Mouse (Mus musculus) kidney, adult 2 months (tissue): ENCODE data around the gene Il4ra. TPM values are rescaled to one million over a fixed set of nuclear protein-coding genes. Genes with fewer than 3 reads are reported as not detected.

ENCODE experiments used
- DNase-seq: peaks from one replicate; pipeline ENCODE4 v3.0.0; 2021
- H3K27ac ChIP-seq: fragments of 200-500 bp; 2 replicates; pipeline ENCODE4 v1.5.1; 2012; ENCODE audit warnings: low read depth, low read length, control low read depth, inconsistent platforms; ENCODE audit not compliant: insufficient read depth
- H3K27me3 ChIP-seq: fragments of 200-500 bp; replicated peaks from 2 replicates; pipeline ENCODE4 v1.6.1; 2012; ENCODE audit warnings: mild to moderate bottlenecking, moderate library complexity, low read length, inconsistent platforms; ENCODE audit not compliant: control insufficient read depth, insufficient read depth
- H3K36me3 ChIP-seq: fragments of 200-500 bp; 2 replicates; pipeline ENCODE4 v1.6.1; 2012; ENCODE audit warnings: mild to moderate bottlenecking, moderate library complexity, low read length, inconsistent platforms; ENCODE audit not compliant: control insufficient read depth, insufficient read depth
- H3K4me1 ChIP-seq: fragments of 200-500 bp; 2 replicates; pipeline ENCODE4 v1.6.1; 2011; ENCODE audit warnings: low read length; ENCODE audit not compliant: control insufficient read depth, insufficient read depth
- H3K4me3 ChIP-seq: fragments of 200-500 bp; 2 replicates; pipeline ENCODE4 v1.5.1; 2011; ENCODE audit warnings: mild to moderate bottlenecking, low read depth, low read length, control low read depth; ENCODE audit not compliant: insufficient read depth
- CTCF ChIP-seq: fragments of 200-500 bp; conservative IDR thresholded peaks from 2 replicates; pipeline ENCODE4 v1.5.1; 2011; ENCODE audit warnings: low read depth, mild to moderate bottlenecking, control low read depth, low read length, moderate library complexity, mixed read lengths; ENCODE audit not compliant: insufficient read depth, insufficient read length
- POLR2A ChIP-seq: fragments of 200-500 bp; IDR thresholded peaks from one replicate; pipeline ENCODE4 v1.6.1; 2011; ENCODE audit warnings: low read depth, low read length, control low read depth
- WGBS: fragments of 180-500 bp; shearing (Covaris S2); methylation state at CpG from one replicate; pipeline ENCODE4 v1.1.7; 2018; 5-methylcytosine and 5-hydroxymethylcytosine counted together
- polyA plus RNA-seq: library from polyadenylated mRNA; depleted of rRNA; stranded (reverse); fragments of >200 nt; gene quantifications from 2 replicates; pipeline ENCODE4 v1.2.3, GENCODE M21; 2012

Gene Il4ra
- polyA plus RNA-seq, 1 experiment: 20.3 TPM

- no peak overlapping the region for H3K27ac ChIP-seq
- H3K4me1 ChIP-seq: no peaks in the 10 kb centered on the region
- H3K4me3 ChIP-seq: no peak overlapping the region
- no peaks in the 10 kb centered on the region for H3K27me3 ChIP-seq
- TF ChIP-seq CTCF: no peak
- TF ChIP-seq POLR2A: no peak
- H3K36me3 ChIP-seq: no peaks in the 10 kb centered on the region
- no peak for DNase-seq
- WGBS: 87% methylated on average over 7 of the region's 7 CpGs
Measured at GRCm38 (mm10) chr7:125589896-125590295, 38.0 kb downstream of the Il4ra start.

DNA sequence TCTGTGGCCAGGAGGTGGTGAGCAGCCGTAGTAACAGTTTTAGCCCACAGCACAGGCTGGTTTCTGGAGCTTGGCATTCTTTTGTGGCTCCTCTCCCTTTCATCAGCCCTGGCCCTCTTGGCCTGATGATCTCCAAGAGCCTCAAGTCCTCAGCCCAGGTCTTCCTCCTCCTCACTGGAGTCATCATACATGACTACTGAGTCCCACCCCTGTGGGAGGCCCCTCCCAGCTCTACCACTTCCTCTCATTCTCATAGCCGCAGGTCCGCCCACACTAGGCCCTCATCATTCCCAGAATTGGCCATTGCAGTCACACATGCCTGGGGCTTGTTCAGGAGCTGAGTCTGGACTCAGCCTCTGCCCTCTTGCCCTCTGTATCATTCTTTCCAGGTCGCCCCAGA lies 41.9 kb downstream of the Il4ra start:
- no peaks in the 10 kb centered on the region for H3K36me3 ChIP-seq
- DNase-seq: no peak
- 76% methylated on average over 4 of the region's 4 CpGs for WGBS
- H3K27me3 ChIP-seq: no peaks in the 10 kb centered on the region
- no peak overlapping the region for H3K4me3 ChIP-seq
- H3K27ac ChIP-seq: no peak overlapping the region
- no peaks in the 10 kb centered on the region for H3K4me1 ChIP-seq
- TF ChIP-seq POLR2A (no peak), CTCF (no peak)

DNA sequence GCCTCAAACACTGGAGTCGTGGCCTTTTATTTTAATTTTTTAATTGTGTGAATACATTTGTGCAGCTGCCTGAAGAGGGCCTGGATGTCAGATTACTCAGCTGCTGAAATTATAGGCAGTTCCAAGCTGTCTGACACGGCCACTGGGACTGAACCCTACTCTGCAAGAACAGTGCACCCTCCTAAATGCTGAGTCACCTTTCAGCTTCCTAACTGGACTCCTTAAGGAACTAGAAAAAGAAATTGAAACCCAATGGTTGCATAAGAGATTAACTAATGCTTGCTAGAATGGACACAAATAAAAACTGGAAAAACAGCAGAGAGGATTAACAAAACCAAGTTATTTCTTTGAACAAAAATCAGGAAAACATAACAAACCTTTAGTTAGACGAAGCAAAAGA lies 44.5 kb downstream of the Il4ra start:
- Histone ChIP-seq H3K36me3 (no peaks in the 10 kb centered on the region), H3K4me1 (no peaks in the 10 kb centered on the region), H3K4me3 (no peak overlapping the region), H3K27ac (no peak overlapping the region), H3K27me3 (no peaks in the 10 kb centered on the region)
- TF ChIP-seq CTCF (no peak), POLR2A (no peak)
- WGBS: 61% methylated on average over 3 of the region's 3 CpGs
- peak; percentile 19 for DNase-seq

GRCm38 (mm10) chr7:125597083-125597482 lies 45.2 kb downstream of the Il4ra start:
- Histone ChIP-seq H3K27ac (no peak overlapping the region), H3K4me3 (no peak overlapping the region), H3K27me3 (no peaks in the 10 kb centered on the region), H3K4me1 (no peaks in the 10 kb centered on the region), H3K36me3 (no peaks in the 10 kb centered on the region)
- no peak for DNase-seq
- TF ChIP-seq CTCF (no peak), POLR2A (no peak)
- WGBS: 83% methylated on average over 9 of the region's 9 CpGs

DNA sequence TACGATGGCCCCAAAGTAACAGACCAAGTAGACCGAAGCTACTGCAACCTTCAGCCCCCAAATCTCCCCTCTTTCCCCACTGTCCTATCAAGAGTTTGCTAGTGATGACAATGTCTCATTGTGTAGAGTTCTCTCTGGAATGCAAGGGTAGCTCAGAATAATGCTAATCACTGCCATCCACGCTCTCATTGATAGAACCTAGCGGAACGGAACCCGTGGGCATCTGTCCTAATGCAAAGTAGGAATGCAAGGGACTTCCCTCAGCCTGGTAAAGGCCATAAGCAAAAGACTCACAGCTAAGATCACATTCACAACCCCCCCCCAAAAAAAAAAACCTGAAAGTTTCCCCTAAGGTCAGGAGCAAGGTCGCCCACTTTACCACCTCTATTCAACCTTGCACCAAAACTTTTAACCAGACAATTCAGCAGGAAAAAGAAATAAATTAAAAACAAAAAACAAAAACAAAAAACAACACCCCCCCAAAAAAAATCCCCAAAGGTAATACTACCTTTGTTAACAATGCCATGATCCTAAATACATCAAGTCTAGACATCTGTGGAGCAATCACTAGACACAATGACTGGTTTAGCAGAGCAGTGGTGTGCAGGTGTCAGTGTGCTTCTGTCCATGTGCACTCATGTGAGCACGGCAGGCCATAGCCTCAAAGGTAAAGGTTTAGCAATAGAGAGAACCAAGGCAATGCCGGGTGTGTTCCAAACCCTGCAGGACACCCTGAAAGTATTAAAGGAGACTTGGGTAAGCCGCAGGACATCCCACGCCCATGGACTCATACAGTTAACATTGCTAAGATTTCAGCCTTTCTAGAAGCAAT lies 45.8 kb downstream of the Il4ra start:
- no peak overlapping the region for H3K27ac ChIP-seq
- 91% methylated on average over 11 of the region's 11 CpGs for WGBS
- no peak for TF ChIP-seq POLR2A
- no peak for TF ChIP-seq CTCF
- no peaks in the 10 kb centered on the region for H3K36me3 ChIP-seq
- no peak for DNase-seq
- no peak overlapping the region for H3K4me3 ChIP-seq
- no peaks in the 10 kb centered on the region for H3K27me3 ChIP-seq
- H3K4me1 ChIP-seq: no peaks in the 10 kb centered on the region

- H3K4me3 ChIP-seq: no peak overlapping the region
- H3K36me3 ChIP-seq: no peaks in the 10 kb centered on the region
- no peak overlapping the region for H3K27ac ChIP-seq
- TF ChIP-seq POLR2A (no peak), CTCF (no peak)
- WGBS: 55% methylated on average over 4 of the region's 4 CpGs
- H3K27me3 ChIP-seq: no peaks in the 10 kb centered on the region
- H3K4me1 ChIP-seq: no peaks in the 10 kb centered on the region
- no peak for DNase-seq
Measured at GRCm38 (mm10) chr7:125599373-125599973, 47.6 kb downstream of the Il4ra start.

- Histone ChIP-seq H3K36me3 (no peaks in the 10 kb centered on the region), H3K4me3 (no peak overlapping the region), H3K27ac (no peak overlapping the region), H3K4me1 (no peaks in the 10 kb centered on the region), H3K27me3 (no peaks in the 10 kb centered on the region)
- 61% methylated on average over 10 of the region's 10 CpGs for WGBS
- no peak for TF ChIP-seq CTCF
- TF ChIP-seq POLR2A: no peak
- no peak for DNase-seq
Measured at GRCm38 (mm10) chr7:125600136-125600535, 48.2 kb downstream of the Il4ra start.
